Mouse (Mus musculus) lung, postnatal 14 days (tissue): ENCODE measurements around the gene Plxnb2.

Experiments used
- DNase-seq: peaks from one replicate; pipeline ENCODE4 v3.0.0; 2021

Gene Plxnb2

DNA sequence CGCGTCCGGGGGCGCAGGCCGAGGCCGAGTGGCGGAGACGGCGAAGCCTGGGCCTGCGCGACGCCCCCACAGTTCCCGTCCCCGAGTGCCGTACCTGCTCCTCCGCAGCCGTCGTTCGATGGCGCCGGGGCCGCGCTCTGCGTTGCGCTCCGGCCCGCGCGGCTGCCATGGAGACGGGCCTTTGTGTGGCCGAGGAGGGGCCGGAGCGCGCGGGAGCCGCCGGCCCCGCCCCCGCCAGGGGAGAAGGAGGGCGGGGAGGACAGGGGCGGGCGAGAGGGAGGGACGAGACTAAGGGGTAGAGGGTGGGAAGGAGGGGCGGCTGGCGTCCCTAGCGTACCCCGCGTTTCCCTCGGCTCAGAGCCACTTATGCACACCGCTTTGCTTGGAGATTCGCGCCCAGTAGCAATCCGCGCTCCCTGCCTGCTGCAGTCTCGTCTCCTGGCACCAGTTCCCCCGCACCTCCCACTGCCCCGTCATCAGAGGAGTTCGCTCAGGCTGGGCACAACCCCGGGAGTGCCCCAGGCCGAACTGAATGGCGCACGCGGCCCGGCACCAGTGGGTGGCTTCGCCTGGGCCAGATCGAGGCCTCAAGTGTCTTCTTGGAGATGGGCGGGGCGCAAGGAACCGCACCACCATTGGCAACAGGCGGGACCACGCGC, at the start of gene Plxnb2:
TSS of gene Plxnb2 (minus strand) at position 218 of the 659 bp plus-strand sequence.
- DNase-seq = peak; percentile 77

- no peak for DNase-seq
Measured at GRCm38 (mm10) chr15:89215611-89216233, 35.1 kb upstream of the Plxnb2 start.

GRCm38 (mm10) chr15:89214953-89215352, 34.4 kb upstream of the Plxnb2 start:
- DNase-seq = no peak

- no peak for DNase-seq
Measured at GRCm38 (mm10) chr15:89213517-89213916, 32.9 kb upstream of the Plxnb2 start.

DNA sequence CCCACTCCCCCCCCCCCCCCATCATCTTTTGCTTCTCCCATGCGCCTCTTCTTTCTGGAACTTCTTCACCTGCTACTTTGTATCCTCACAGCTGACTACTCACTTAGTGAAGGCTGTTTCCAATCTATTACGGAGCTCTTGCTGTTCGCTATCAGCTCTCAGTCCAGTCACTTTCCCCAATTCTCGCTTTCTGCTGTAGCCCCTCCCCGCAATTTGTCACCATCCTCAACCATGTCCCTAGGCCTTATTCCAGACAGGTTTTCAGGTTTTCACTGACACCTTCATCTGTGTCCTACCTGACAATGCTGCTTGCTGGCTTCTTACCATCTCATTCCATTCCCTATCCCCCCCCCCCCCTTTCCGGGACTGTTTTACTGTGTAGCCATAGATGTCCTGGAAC, 31.9 kb upstream of the Plxnb2 start:
- no peak for DNase-seq

DNA sequence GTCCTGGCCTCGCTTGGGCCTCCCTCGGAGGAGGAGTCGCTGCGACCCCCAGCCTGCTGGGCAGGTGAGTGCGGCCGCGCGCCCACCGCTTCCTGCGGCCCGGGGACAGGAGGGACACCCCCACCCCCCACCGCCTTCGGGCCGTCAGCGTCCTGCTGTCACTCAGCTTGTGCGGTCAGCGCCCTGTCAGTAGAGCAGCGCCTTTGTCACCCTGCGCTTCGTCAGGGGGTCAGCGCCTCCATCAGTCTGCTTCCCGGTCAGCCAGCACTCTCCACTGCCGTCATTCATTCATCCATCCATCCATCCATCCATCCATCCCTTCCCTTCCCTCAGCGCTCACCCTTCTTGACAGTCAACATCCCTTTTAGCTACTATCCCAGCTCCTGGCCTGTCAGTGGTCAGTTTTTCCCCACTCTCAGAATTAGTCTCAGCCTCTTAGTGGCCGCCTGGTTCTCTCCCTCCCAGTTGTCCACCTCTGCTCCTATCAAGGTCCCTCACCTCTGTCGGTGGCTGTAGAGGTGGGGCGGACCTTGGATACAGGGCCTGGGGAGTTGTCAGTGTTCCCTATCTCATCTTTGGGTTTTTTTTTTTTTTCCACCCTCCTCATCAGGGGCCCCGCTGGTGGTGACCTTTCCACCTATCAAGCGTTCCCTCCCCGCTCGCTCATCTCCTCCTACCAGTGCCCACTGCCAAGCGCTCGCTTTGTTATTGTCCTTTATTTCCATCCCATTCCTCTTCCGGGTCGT, 31.3 kb upstream of the Plxnb2 start:
- DNase-seq = peak; percentile 35

- peak; percentile 84 for DNase-seq
Measured at GRCm38 (mm10) chr15:89210915-89211715, 30.5 kb upstream of the Plxnb2 start, which contains the start of gene Ppp6r2. Gene Ppp6r2 (plus strand): TSS chr15:89211553.

GRCm38 (mm10) chr15:89209886-89210761, 29.5 kb upstream of the Plxnb2 start:
- peak; percentile 93 for DNase-seq

GRCm38 (mm10) chr15:89207457-89207856, 26.9 kb upstream of the Plxnb2 start:
- DNase-seq = no peak

DNA sequence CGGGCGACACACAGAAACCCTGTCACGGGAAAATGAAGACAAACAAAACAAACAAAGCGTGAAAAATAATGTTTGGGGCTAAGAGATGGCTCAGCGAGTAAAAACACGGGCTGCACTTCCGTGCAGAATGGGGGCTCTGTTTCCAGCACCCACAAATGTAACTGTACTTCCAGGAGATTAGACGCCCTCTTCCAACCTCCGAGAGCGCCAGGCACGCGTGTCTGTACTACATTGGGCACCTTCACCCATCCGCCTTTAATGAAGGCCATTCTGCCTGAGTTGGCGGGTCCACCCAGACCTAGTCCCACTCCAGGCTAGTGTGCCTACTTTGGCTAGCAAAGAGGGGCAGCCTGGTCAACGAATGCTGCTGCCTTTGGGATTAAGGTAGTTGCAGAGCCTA, 16.5 kb upstream of the Plxnb2 start:
- no peak for DNase-seq

DNA sequence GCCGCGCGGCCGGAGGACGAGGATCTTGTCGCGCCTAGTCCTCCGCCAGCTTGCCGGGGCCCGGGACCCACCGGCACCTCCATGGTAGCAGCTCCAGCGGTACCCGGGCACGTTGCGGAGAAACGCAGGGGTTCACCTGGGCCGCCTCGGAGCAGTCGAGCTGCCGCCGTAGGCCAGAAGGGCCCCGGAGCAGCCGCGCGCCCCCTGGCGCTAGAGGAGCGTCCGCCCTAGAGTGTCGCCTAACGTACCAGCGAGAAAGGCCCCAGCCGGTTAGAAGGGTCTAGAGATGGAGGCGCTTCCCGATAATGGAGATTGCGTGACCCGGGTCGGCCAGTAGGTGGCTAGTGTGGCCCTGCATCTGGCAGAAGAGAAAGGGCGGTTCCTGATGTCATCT, 15.7 kb upstream of the Plxnb2 start, which contains the start of gene Dennd6b:
TSS of gene Dennd6b (minus strand) at position 184 of the 394 bp plus-strand sequence.
- DNase-seq = peak; percentile 97

DNA sequence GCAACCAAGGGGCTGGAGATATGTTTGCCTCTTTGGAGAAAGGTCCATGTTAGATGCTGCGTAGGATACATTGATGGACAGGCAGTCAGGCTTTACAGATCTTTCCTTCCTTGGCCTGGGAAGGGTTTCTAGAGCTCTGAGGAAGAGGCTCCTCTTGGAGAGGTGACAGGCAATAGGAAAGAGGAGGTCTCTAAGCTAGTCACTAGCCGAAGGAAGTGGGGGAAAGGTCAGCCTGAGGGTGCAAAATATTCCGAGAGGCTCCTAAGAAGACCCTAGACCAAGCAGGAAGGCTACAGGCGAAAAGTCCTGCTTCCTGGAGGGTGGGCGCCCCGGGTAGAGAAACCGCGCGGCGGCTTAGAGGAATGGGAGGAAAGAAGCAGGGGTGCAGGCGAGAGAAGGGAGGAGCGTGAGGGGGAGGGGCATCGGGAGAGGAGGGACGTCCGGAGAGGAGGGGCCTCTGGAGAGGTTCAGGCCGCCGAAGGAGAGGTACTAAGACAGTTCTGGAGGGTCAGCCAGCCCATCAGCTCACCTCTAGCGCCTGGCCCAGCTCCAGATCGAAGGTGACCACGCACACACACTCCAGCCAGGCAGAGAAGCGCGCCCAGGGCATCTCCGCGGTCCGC, 15.2 kb upstream of the Plxnb2 start:
- peak; percentile 95 for DNase-seq

- DNase-seq = no peak
Measured at GRCm38 (mm10) chr15:89195261-89195681, 14.7 kb upstream of the Plxnb2 start.

DNA sequence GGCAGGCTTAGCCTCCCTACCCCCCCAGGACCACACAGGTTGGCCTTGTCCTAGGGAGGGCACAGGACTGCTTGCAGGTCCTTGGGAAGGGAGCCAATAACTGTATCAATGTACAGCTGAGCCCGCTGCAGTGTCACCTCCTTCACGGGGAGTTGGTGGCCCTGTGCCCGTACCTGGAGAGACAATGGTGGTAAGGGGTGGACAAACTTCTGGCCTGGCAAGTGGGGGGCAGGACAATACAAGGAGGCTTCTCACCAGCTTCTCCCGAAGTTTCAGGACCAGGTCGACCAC, 4.3 kb upstream of the Plxnb2 start:
- DNase-seq = no peak

DNA sequence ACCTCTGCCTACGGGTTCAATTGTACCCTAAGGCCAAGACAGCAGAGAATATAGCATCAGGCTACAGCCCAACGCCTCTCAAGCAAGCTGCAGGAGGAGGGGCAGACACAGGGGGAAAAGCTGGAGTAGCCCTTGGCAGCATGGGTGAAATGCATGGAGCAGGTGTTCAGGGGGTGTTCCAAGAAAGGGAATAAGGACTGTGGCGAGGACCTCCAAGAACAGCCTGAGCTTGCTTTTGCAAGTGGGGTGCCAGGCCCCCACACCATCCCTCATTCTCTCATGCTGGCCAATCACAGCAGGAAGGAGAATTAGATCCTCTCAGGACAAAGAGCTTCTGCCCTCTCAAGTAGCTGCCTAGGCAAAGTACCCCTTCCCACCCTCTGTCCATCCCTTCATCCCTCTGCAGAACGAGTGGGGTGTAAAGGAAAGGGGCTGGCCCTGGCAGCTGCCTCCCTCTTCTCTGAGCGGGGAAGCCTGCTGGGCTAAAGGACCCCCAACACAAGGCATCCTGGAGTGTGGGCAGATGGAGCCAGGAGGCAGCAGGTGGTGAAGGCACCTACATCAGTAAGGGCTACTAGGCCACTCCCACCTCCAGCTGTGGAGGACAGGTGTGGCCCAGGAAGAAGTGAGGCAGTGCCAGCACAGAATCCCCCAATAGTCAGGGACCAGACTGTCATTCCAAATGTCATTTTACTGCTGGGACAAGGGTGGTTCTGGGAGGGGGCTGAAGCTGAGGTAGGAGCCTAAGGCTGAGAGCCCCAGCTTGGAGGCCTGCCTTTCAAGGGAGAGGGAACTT, 3.8 kb upstream of the Plxnb2 start:
- DNase-seq = no peak

DNA sequence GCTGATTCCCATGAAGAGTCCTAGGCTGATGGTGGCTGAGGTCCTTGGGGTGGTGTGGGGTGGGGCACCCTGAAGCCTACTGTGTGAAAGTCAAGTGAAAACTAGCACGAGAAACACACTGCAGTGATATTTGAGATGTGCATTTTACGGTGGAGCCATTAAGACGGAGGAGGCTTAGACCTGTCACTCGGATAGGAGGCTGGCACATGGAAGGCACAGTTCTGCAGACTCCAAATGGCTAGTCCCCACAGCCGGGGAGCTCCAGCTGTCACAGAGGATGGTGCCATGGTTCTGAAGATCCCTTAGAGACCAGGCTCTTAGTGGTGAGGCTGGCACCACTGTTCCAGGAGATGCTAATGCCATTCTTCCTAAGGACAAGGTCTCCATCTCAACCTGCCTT, 2.3 kb upstream of the Plxnb2 start:
- no peak for DNase-seq

DNA sequence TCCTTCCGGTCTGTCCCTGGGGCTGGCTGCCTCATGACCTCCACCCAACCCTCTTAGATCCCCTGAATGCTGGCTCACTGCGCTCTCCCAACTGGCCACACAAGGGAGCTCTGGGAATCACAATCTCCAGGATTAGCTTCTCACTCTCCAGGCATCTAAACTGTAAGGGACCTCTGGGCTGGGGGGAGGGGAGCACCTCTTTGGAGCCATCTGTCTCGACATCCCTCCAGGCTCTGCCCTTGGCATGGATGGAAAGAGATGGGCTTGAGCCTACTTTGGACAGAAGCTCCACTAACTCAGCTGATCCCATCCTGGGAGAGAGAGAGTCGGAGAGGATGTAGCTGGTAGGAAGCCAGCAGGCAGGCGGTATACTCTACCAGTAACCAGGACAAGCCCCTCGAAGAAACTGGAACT, 1.7 kb upstream of the Plxnb2 start:
- peak; percentile 39 for DNase-seq

DNA sequence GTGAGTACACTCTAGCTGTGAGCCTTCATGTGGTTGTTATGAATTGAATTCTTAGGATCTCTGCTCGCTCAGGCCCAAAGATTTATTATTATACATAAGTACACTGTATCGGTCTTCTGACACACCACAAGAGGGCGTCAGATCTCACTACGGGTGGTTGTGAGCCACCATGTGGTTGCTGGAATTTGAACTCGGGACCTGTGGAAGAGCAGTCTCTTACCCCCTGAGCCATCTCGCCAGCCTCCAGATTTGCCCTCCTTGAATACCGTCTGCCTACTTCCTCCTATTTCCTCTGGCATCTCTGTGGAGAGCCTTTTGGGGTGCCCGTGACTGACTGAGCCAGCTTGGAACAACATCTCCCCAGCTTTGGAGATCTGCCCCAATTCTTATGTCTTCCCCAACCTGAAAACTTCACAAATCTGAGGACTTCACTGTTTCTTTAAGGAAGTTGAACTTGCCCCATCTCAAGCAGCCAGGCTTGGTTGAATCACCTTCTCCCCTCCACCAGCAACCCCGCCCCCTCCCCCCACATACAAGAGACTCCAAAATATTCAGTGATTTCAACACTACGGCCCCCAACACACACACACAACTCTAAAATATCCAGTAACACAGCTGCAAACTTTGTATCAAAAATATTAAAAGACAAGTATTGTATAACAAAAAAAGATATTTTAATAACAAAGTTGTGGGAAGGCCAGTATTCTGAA, 1.1 kb upstream of the Plxnb2 start:
- no peak for DNase-seq

DNA sequence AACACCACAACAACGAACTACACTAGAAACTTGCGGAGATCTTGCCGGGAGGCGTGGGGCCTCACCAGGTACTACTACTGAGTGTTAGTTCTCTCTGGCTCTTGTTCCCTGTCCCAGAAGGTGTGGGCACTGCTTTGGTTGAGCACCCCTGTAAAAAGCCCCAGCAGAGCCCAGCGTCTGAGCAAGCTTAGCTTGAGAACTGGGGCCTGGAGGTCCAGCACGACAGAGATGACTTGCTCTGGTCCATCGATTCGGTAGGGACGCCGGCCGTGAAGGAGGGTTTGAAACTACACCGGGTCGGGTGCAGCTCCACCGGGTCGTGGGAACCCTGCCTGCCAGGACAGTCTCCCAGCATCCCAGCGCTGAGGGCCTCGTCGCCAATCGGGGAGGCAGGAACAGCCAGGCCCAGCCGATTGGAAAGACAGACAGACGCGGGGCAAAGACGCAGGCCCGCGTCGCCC, 477 bp downstream of the Plxnb2 start:
- no peak for DNase-seq

GRCm38 (mm10) chr15:89179630-89179964, 991 bp downstream of the Plxnb2 start:
- no peak for DNase-seq
